Mouse (Mus musculus) erythroblast, embryonic 14.5 days (primary cell): ENCODE measurements at regions not wholly inside any gene's neighbourhood (a gene's known extent, or its start where the extent isn't known, plus 50 kb on each side); places are given as distances from the start of the nearest gene placed in this dataset.

Experiments
- H3K27me3 ChIP-seq: 2 replicates; pipeline ENCODE4 v1.6.1; 2012; ENCODE audit warnings: inconsistent platforms; ENCODE audit not compliant: control insufficient read depth
- H3K36me3 ChIP-seq: 2 replicates; pipeline ENCODE4 v1.6.1; 2012; ENCODE audit warnings: mild to moderate bottlenecking, inconsistent platforms; ENCODE audit not compliant: control insufficient read depth
- H3K4me1 ChIP-seq: 2 replicates; pipeline ENCODE4 v1.6.1; 2012; ENCODE audit warnings: inconsistent platforms; ENCODE audit not compliant: control insufficient read depth
- H3K4me3 ChIP-seq: replicated peaks from 2 replicates; pipeline ENCODE3; 2012; ENCODE audit warnings: moderate library complexity, mild to moderate bottlenecking, inconsistent platforms
- H3K9me3 ChIP-seq: 2 replicates; pipeline ENCODE4 v1.6.1; 2012; ENCODE audit warnings: low read length, inconsistent platforms, mixed read lengths; ENCODE audit not compliant: control insufficient read depth
- GATA1 ChIP-seq: IDR thresholded peaks from 2 replicates; pipeline ENCODE4 v1.6.1; 2012; ENCODE audit warnings: low read length, inconsistent platforms, mixed read lengths
- TAL1 ChIP-seq: IDR thresholded peaks from 3 replicates; pipeline ENCODE4 v1.6.1; 2012; ENCODE audit warnings: low read length, inconsistent platforms, mixed read lengths

GRCm38 (mm10) chr9:122609616-122610015 lies 137.5 kb upstream of the Topaz1 start:
- Histone ChIP-seq H3K4me3 (no peak overlapping the region), H3K27me3 (no peaks in the 10 kb centered on the region), H3K36me3 (no peaks in the 10 kb centered on the region), H3K4me1 (no peaks in the 10 kb centered on the region), H3K9me3 (no peaks in the 10 kb centered on the region)
- TF ChIP-seq TAL1 (no peak), GATA1 (no peak)

DNA sequence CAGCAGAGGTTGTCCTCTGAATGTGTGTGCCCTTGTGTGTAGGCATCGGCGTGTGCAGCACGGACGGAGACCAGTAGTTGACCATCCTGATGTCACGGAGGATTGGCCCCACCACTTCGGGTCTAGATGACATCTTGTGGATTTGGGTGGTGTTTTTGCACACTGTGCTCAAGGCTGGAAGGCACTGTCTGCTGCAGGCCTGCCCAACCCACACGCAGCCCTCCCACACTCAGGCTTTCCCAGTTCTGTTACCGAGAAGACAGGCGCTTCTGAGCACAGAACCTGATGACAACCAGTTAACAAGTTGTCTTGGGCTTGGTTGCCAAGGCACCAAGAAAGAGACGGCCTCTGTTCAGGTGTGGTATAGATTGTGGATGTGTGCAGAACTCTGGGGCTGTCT lies 136.2 kb upstream of the Topaz1 start:
- Histone ChIP-seq H3K36me3 (no peaks in the 10 kb centered on the region), H3K4me1 (no peaks in the 10 kb centered on the region)
- TF ChIP-seq GATA1, result no peak
- TF ChIP-seq TAL1, result no peak

GRCm38 (mm10) chr9:122614579-122615252 lies 132.4 kb upstream of the Topaz1 start:
- Histone ChIP-seq H3K4me3 (no peak overlapping the region), H3K4me1 (no peaks in the 10 kb centered on the region)
- TF ChIP-seq GATA1, result no peak
- no peak for TF ChIP-seq TAL1

More for the DNA sequence above, 136.2 kb upstream of the Topaz1 start:
- Histone ChIP-seq H3K27me3 (no peaks in the 10 kb centered on the region), H3K4me3 (no peak overlapping the region), H3K9me3 (no peaks in the 10 kb centered on the region)

GRCm38 (mm10) chr9:122615351-122615750 lies 131.8 kb upstream of the Topaz1 start:
- H3K27me3 ChIP-seq, result no peaks in the 10 kb centered on the region
- TF ChIP-seq GATA1 (no peak), TAL1 (no peak)
- no peaks in the 10 kb centered on the region for H3K4me1 ChIP-seq
- H3K4me3 ChIP-seq, result no peak overlapping the region
- no peaks in the 10 kb centered on the region for H3K36me3 ChIP-seq
- no peaks in the 10 kb centered on the region for H3K9me3 ChIP-seq

More at GRCm38 (mm10) chr9:122614579-122615252, 132.4 kb upstream of the Topaz1 start:
- no peaks in the 10 kb centered on the region for H3K27me3 ChIP-seq
- no peaks in the 10 kb centered on the region for H3K36me3 ChIP-seq
- no peaks in the 10 kb centered on the region for H3K9me3 ChIP-seq

DNA sequence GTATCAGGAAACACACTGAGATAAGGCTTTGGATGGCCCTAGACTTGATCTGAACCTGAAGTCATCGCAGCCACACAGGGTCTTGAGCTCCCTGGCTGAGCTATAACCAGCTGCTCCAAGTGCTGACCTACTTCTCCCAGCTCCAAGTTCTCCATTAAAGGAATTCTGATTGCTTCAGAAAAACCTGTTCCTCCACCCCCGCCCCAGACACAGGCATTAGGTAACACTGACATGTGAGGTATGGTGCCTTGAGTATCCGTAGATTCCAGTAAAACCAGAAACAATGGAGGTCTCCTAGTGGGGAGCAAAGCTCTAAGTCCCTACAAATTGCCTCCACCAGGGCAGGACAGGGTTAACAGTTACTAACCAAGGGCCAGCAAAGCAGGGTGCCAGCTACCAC lies 129.4 kb upstream of the Topaz1 start:
- no peak for TF ChIP-seq GATA1
- no peak for TF ChIP-seq TAL1
- Histone ChIP-seq H3K27me3 (0 out of 2 replicates have a peak, but pooled peaks cover 2% of the 10 kb centered on the region), H3K4me3 (no peak overlapping the region), H3K9me3 (no peaks in the 10 kb centered on the region), H3K36me3 (no peaks in the 10 kb centered on the region), H3K4me1 (no peaks in the 10 kb centered on the region)

DNA sequence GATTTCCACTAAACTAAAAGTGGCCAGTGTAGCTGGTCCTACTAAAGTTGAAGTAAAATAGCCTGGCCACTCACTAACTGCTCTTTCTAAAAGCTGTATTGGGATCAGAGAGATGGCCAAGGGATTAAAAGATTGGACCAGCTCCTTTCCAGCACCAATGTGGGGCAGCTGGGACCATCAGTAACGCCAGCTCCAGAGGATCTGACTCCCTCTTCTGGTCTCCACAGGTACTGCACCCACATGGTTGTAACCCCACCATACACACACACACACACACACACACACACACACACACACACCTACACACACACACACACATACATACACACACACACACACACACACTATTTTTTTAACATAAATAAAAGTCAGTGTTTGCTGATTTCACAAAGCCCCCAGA lies 122.1 kb upstream of the Topaz1 start:
- no peak for TF ChIP-seq GATA1
- TF ChIP-seq TAL1, result no peak

DNA sequence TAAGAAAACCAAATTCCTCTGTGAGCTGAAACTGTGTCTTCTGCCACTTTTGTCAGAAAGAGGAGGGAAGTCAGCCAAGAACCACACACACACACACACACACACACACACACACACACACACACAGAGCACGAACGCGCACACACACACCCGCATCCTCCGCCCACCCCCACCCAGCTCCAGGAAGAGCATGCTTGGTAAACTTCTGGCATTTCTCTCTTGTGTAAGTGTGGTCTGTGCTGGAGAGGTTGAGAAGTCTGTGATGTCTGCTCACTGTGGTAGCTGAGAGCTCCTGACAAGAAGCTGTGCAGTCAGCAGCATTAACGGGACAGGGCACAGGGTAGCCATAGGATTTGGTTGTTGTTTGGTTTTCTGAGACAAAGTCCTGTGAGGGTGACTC lies 120.8 kb upstream of the Topaz1 start:
- Histone ChIP-seq H3K9me3 (no peaks in the 10 kb centered on the region; the same call in 1 of the 2 replicates), H3K4me3 (no peak overlapping the region), H3K4me1 (no peaks in the 10 kb centered on the region), H3K27me3 (peaks cover 4% of the 10 kb centered on the region; the same call in 1 of the 2 replicates), H3K36me3 (no peaks in the 10 kb centered on the region)
- TF ChIP-seq TAL1, result no peak
- TF ChIP-seq GATA1, result no peak

More for the DNA sequence above, 122.1 kb upstream of the Topaz1 start:
- Histone ChIP-seq H3K36me3 (no peaks in the 10 kb centered on the region), H3K4me3 (no peak overlapping the region), H3K27me3 (peaks cover 6% of the 10 kb centered on the region; the same call in 1 of the 2 replicates), H3K4me1 (no peaks in the 10 kb centered on the region), H3K9me3 (no peaks in the 10 kb centered on the region; the same call in 1 of the 2 replicates)

- no peak for TF ChIP-seq GATA1
- TF ChIP-seq TAL1, result no peak
Observed at GRCm38 (mm10) chr9:122629171-122629904, 117.8 kb upstream of the Topaz1 start.

DNA sequence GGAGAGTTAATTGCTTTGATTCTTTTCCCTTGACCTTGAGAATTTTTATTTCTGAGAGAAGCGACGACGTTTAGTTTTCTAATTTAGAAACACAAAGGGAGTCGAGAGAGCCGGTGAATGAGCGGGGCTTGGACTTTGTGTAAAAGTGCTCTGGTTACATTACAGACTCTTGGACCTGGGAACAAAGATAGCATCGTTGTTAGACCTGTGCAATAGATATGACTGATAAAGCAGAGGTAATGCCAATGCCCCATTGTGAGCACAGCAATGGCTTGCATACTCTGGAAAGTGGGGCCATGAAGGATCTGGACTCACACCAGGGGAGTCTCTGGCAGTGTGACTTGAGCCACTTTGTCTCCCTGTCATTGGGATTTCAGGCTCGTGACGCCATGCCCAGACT lies 115.4 kb upstream of the Topaz1 start:
- H3K4me3 ChIP-seq, result no peak overlapping the region
- no peaks in the 10 kb centered on the region for H3K4me1 ChIP-seq
- no peak for TF ChIP-seq TAL1
- no peak for TF ChIP-seq GATA1
- H3K36me3 ChIP-seq, result no peaks in the 10 kb centered on the region
- peaks cover 4% of the 10 kb centered on the region; the same call in 1 of the 2 replicates for H3K27me3 ChIP-seq
- no peaks in the 10 kb centered on the region for H3K9me3 ChIP-seq

More at GRCm38 (mm10) chr9:122629171-122629904, 117.8 kb upstream of the Topaz1 start:
- Histone ChIP-seq H3K36me3 (no peaks in the 10 kb centered on the region), H3K4me1 (no peaks in the 10 kb centered on the region), H3K4me3 (no peak overlapping the region), H3K27me3 (peaks cover 4% of the 10 kb centered on the region; the same call in 1 of the 2 replicates), H3K9me3 (no peaks in the 10 kb centered on the region; the same call in 1 of the 2 replicates)
